Comparison of ENCODE assay signal across 10 mouse cellular contexts in the genomic region with DNA sequence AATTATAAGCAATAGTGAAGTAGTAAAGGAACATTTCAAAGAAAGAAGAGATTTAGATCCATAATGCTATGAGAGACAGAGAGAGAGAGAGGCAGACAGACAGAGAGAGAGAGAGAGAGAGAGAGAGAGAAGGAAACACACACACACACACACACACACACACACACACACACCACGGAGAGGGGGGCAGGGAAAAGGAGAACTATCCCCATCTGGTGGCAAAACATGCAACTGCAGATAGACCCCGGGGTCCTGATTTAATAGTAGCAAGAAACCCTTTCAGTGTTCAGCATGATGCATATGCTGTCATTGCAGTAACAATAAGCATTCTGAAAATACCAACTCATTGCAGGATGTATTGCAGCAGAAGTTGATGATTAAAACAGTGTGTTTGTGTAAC.
DNase-seq lines count a peak whose midpoint lies in the region; TF ChIP-seq lines count a peak whose summit lies in the region.
"Had no signal": no experiment of that assay in that cellular context is flagged by ENCODE, and none has a peak within 500 bp of the region (broad histone marks: within the 10 kb centered on the region; RNA-seq: fewer than 3 reads in every experiment).

No protein-coding gene starts in this region.

- no peak overlapping the region for H3K4me3 ChIP-seq in layer of hippocampus, adult 2 months
- H3K4me3 ChIP-seq in MEL (ENCODE audit: control insufficient read depth in 1 of 2, insufficient read depth in 1 of 2, low read depth in 2 of 2, low read length in 2 of 2), result no peak overlapping the region
- no peak overlapping the region for H3K4me3 ChIP-seq in limb, embryonic 10.5 days
- H3K4me3 ChIP-seq: heart, embryonic 10.5 days; liver, embryonic 13.5 days had no signal

- H3K27me3 ChIP-seq in MEL (ENCODE audit: control insufficient read depth in 1 of 2, insufficient read depth in 2 of 2, low read length in 2 of 2), result no peaks in the 10 kb centered on the region
- H3K27me3 ChIP-seq in limb, embryonic 10.5 days (ENCODE audit: low read depth, poor library complexity, severe bottlenecking), result no peaks in the 10 kb centered on the region
- H3K27me3 ChIP-seq: liver, embryonic 13.5 days had no signal

- TF ChIP-seq CTCF in layer of hippocampus, adult 2 months (conservative IDR thresholded peaks at IDR 0.05), result peak; percentile 38; the same call in 1 of the 2 replicates
- TF ChIP-seq CTCF in MEL (IDR thresholded peaks at IDR 0.05 in 2 of 3, conservative IDR thresholded peaks at IDR 0.05 in 1 of 3; ENCODE audit: control insufficient read depth in 1 of 3, insufficient read depth in 1 of 3, low read depth in 2 of 3, low read length in 3 of 3, poor library complexity in 1 of 3, severe bottlenecking in 1 of 3), result peak in 1 of 3 experiments; percentile 27; a peak in 3 of 6 replicates

- DNase-seq in layer of hippocampus, adult 2 months (ENCODE audit: low spot score in 2 of 2), result no peak
- DNase-seq in layer of hippocampus, adult 18-20 months (ENCODE audit: low spot score in 2 of 2), result no peak
- DNase-seq in MEL (ENCODE audit: low read depth, low spot score) (no peak), MN1 (ENCODE audit: low spot score) (no peak)
- peak; percentile 39 for DNase-seq in embryo, embryonic 9.5 days (ENCODE audit: extremely low spot score)
- peak; percentile 40 for DNase-seq in limb, embryonic 10.5 days (ENCODE audit: low spot score)
- no peak for DNase-seq in gastrocnemius, postnatal 10 days
- no peak for DNase-seq in left cerebral cortex, postnatal 10 days (ENCODE audit: extremely low spot score in 1 of 2, low spot score in 2 of 2)
- DNase-seq: liver, embryonic 13.5 days had no signal

- no peaks in the 10 kb centered on the region; the same call in 1 of the 2 replicates for H3K9me3 ChIP-seq in MEL (replicated peaks; ENCODE audit: insufficient read depth, low read length)
- H3K9me3 ChIP-seq in limb, embryonic 10.5 days (replicated peaks), result no peaks in the 10 kb centered on the region
- H3K9me3 ChIP-seq: heart, embryonic 10.5 days; liver, embryonic 13.5 days had no signal

- H3K4me1 ChIP-seq in MEL (ENCODE audit: control insufficient read depth in 1 of 2, insufficient read depth in 2 of 2, low read length in 2 of 2), result no peaks in the 10 kb centered on the region
- H3K4me1 ChIP-seq in limb, embryonic 10.5 days, result no peaks in the 10 kb centered on the region
- H3K4me1 ChIP-seq: heart, embryonic 10.5 days; liver, embryonic 13.5 days had no signal

- TF ChIP-seq POLR2A in MEL (IDR thresholded peaks at IDR 0.05; ENCODE audit: control insufficient read depth in 1 of 2, insufficient read depth in 1 of 2, low read depth in 1 of 2, low read length in 2 of 2, poor library complexity in 1 of 2), result no peak

- TF ChIP-seq EP300 in MEL (IDR thresholded peaks at IDR 0.05; ENCODE audit: low read depth in 1 of 2, low read length in 2 of 2), result no peak

- intact Hi-C loops in left cerebral cortex, postnatal 10 days (cut with DNase I), result no loop called here

- TF ChIP-seq RAD21 in MEL (IDR thresholded peaks at IDR 0.05; ENCODE audit: low read depth, low read length), result no peak

- no peak overlapping the region for H3K9ac ChIP-seq in MEL (ENCODE audit: control insufficient read depth, low read depth, low read length, poor library complexity, severe bottlenecking)
- H3K9ac ChIP-seq: liver, embryonic 13.5 days had no signal

- H3K36me3 ChIP-seq in MEL (ENCODE audit: control insufficient read depth in 1 of 2, insufficient read depth in 2 of 2, low read length in 2 of 2), result no peaks in the 10 kb centered on the region
- no peaks in the 10 kb centered on the region for H3K36me3 ChIP-seq in limb, embryonic 10.5 days
- H3K36me3 ChIP-seq: heart, embryonic 10.5 days; liver, embryonic 13.5 days had no signal

- H3K79me2 ChIP-seq in MEL (ENCODE audit: control insufficient read depth, insufficient read depth, low read length, poor library complexity), result no peaks in the 10 kb centered on the region

- H3K27ac ChIP-seq in layer of hippocampus, adult 2 months, result no peak overlapping the region
- H3K27ac ChIP-seq in MEL (ENCODE audit: control insufficient read depth, low read depth, low read length), result no peak overlapping the region
- no peak overlapping the region for H3K27ac ChIP-seq in limb, embryonic 10.5 days
- H3K27ac ChIP-seq: heart, embryonic 10.5 days; liver, embryonic 13.5 days had no signal

- WGBS in limb, embryonic 10.5 days, result 36% methylated on average over 2 of the region's 2 CpGs

TF ChIP-seq in MEL, 35 proteins besides CTCF, POLR2A, EP300 and RAD21:
- TF ChIP-seq SMC3 (IDR thresholded peaks at IDR 0.05; ENCODE audit: low read depth, low read length) (peak; percentile 15; the same call in 1 of the 2 replicates), POLR2AphosphoS5 (IDR thresholded peaks at IDR 0.05; ENCODE audit: borderline replicate concordance, low read depth, low read length) (no peak)

Comparison
In these comparisons a context has a peak if more than half of its experiments do, and no peak if none do; other contexts are left out.
1. DNase-seq: peak in embryo, embryonic 9.5 days (single experiment) and limb, embryonic 10.5 days (single experiment); none in layer of hippocampus, adult 2 months (0 of 2), layer of hippocampus, adult 18-20 months (0 of 2), MEL (single experiment), MN1 (single experiment), gastrocnemius, postnatal 10 days (single experiment) and left cerebral cortex, postnatal 10 days (0 of 2).